Mouse (Mus musculus) cortical plate, adult 2 months (tissue): ENCODE results near the gene Irf8.

Source experiments
- CTCF ChIP-seq: fragments of 200-500 bp; IDR thresholded peaks from 2 replicates; pipeline ENCODE4 v1.5.1; 2011; ENCODE audit warnings: mild to moderate bottlenecking, control low read depth, low read length; ENCODE audit not compliant: insufficient read depth; ENCODE audit errors: extremely low read depth
- POLR2A ChIP-seq: fragments of 200-500 bp; IDR thresholded peaks from 2 replicates; pipeline ENCODE4 v1.6.1; 2011; ENCODE audit warnings: mild to moderate bottlenecking, low read length, control low read depth; ENCODE audit not compliant: insufficient read depth; ENCODE audit errors: extremely low read depth

DNA sequence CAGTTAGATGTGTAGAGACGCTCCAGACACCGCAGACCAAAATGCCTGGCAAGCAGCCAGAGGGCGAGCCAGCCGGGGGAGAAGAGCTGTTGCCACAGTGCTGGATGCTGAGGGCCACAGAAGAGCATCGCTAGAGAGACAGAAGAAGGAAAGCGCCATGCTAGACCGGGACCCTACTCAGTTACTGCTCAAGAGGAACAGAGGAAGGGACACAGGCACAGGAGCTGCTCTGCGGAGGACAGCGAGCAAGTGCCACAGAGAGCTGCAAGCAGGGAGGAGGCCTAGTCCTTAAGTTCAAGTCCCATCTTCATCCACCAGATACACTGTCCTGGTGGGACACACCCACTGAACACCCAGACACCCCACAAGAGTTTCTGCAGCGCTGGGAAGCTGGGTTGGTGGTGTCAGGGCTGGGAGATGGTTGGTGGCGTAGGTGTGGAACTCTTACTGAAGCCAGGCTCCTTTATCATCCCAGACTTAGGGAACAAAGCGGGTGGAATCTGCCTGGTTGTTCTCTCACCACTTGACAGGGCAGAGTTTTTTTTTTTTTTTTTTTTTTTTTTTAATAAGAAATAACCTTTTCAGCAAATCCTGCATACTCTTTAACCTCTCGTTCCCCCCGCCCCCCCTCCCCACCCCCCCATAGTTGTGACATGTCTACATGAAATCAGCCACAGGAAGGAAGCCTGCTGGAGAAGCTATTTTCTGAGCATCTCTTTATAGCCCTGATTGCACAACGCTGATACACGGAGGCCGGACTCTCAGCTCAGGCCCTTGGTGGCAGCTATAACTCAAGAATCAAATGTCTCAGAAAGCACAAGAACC lies 38.8 kb upstream of the Irf8 start:
- no peak for TF ChIP-seq CTCF
- no peak for TF ChIP-seq POLR2A
